Mouse (Mus musculus) adrenal gland, postnatal 4 days (tissue): ENCODE measurements at regions not wholly inside any gene's neighbourhood (a gene's known extent, or its start where the extent isn't known, plus 50 kb on each side); places are given as distances from the start of the nearest gene placed in this dataset.
A peak's percentile ranks its signal among the peaks of the same experiment; 100 is the strongest.

Source experiments
- DNase-seq, 2 experiments: peaks; one replicate each; pipeline ENCODE4 v3.0.0; 2021 to 2022; ENCODE audit warnings: low spot score in 2 of 2, mixed read lengths in 2 of 2

DNA sequence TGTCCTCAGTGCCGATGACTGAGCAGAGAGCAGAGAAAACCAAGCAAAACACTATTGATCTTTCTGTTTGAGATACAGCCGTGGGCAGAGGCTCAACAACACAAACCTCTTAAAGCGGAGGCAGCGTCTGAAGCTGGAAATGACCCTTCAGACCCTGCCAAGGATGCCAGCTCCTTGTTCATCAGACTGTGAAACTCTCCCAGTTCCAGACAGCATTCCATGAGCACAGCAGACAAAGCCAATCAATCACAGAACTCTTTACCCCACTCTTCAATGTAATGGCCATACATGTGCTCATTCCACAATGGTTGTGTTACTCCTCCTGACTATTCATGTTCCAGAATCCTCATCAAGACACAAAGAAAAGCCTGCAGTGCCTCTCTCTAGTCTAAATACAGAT, 73.5 kb downstream of the Tmem114 start:
- no peak for DNase-seq

DNA sequence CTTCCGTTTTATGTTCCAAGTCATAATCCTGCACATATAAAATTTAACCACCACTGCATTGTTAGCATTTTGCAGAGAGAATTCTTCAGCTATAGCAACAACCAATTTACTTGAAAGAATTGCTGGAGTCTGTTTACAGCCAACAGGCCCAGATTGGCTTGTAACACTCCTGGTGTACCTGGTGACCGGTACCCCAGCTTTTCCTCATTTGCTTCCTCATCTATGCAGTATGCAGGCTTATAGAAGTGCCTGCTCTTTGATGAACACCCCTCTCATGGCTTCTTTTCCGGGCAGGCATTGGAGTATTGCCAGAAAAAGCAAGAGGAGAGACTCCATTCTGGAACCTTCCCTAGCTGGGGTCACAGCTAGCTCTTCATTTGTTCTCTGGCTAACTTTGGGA, 75.8 kb downstream of the Tmem114 start:
- DNase-seq: no peak

DNA sequence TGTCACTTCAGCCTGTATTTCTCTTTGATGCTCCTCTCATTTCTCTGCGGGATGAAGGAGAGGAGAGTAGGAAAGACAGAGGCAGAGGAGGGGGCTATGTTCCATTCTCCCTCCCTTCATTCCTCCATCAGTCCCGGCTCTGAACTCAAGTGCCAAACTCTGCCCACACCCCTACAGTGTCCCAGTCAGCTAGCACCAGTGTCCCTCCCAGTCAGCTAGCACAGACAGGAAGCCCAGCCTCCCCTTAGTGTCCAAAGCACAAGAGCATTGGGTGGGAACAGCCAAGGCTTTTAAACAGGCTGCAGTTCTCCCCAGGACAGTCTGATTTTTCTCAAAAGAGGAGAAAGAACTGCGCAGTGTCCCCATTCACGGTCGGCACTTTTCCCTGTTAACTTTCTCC, 76.3 kb downstream of the Tmem114 start:
- no peak for DNase-seq

DNA sequence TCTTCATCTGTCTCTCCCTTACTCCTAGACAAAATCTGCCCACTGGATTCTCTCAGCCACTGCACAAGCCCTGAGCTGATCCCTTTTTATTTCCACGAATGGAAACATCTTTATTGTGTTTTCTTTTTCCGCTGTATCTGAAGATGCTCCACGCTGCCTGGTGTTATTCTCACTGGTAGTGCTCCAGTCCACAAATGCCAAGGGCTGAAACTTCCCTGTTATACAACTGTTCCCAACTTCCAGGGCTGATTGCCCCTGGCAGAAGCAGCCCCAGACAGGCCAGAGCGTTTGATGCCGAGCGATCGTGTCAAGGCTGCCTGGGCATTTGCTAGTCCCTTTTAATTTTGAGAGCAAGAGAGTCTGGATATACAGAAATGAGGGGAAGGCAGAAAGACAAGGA, 79.7 kb downstream of the Tmem114 start:
- DNase-seq: no peak

DNA sequence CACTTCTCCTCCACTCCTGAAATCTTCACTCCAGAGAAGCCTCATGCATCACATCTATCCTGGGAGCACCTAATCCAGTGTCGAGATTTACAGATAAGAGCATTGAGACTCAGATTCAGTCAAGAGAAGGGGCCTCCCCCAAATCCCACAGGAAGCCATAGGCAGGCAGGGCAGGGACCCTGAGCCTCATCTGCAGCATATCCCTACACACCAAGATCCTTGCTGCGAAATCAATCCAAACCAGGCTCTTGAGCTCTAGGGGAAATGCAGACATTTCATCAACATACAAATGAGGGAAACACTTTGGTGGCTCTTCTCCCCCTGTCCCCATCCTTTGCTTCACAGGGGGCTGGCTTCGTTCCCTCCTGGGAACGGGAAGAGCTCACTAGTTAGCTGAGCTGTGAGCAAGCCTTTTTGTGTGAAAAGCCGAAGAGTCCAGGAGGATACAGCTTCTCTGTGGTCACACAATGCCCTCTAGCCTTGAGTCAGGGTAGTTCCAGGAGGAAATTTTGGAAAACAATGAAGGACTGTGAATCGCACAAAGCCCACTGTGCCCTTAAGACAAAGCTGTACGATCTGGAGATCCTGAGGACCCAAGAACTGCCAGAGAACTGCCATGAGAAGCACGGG, 91.7 kb downstream of the Tmem114 start:
- DNase-seq: peak in 1 of 2 experiments; percentile 5

DNA sequence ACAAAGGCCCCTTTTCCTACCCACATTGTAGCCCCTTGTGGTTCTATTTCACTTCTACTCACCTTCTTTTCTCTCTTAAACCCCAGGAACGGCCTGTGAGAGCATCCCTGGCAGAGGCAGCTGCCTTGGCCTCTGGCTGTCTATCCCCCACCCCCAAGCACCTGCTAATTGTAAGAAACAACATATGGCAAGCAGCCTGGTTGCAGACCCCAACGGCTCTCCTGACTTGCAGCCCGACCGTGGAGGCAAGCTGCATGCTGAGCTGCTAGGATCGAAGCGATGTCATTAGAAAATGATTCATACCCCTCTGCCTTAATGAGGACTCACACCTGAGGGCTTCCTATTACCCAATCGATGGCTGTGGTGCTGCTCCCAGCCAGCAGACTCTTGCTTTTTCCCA, 112.9 kb downstream of the Tmem114 start:
- DNase-seq: no peak

DNA sequence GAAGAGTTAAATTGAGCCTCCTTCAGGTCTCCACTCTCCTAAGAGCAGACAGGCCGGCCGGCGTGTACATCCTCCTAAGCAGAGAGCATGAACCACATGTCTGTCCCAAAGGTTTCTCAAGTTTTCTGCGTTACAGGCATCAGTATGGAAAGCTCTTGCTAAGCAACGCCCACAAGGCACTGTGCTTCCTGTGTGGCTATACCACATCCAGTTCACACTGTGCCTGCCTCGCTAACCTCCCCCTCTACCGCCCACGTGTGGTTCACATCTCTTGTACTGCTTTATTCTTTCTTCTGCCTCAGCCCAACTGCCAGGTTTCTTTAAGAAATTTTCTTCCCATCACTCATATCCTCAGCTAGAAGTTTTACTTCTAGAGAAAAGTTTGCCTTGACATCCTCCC, 118.5 kb downstream of the Tmem114 start:
- DNase-seq: no peak
